Mouse (Mus musculus) hindbrain, embryonic 10.5 days (tissue): Measurements from ENCODE around the gene Dio1. TPM values are rescaled to one million over a fixed set of nuclear protein-coding genes. Genes with fewer than 3 reads are reported as not detected.

Experiments
- DNase-seq: peaks from one replicate; pipeline ENCODE4 v3.0.0-alpha.2; 2017; ENCODE audit warnings: low spot score
- H3K27ac ChIP-seq: fragments of 300-500 bp; sonication (generic); 2 replicates; pipeline ENCODE4 v1.5.1; 2016; ENCODE audit warnings: mild to moderate bottlenecking, moderate library complexity
- H3K27me3 ChIP-seq: fragments of 300-500 bp; sonication (generic); 2 replicates; pipeline ENCODE4 v1.6.1; 2016; ENCODE audit warnings: mild to moderate bottlenecking; ENCODE audit not compliant: poor library complexity, insufficient read depth, severe bottlenecking
- H3K36me3 ChIP-seq: fragments of 300-500 bp; sonication (generic); 2 replicates; pipeline ENCODE4 v1.6.1; 2016; ENCODE audit warnings: mild to moderate bottlenecking, moderate library complexity
- H3K4me1 ChIP-seq: fragments of 300-500 bp; sonication (generic); replicated peaks from 2 replicates; pipeline ENCODE4 v1.6.1; 2016; ENCODE audit warnings: mild to moderate bottlenecking
- H3K4me3 ChIP-seq: fragments of 300-500 bp; sonication (generic); 2 replicates; pipeline ENCODE4 v1.5.1; 2016; ENCODE audit warnings: mild to moderate bottlenecking, moderate library complexity
- H3K9me3 ChIP-seq: fragments of 300-500 bp; sonication (generic); 2 replicates; pipeline ENCODE4 v1.6.1; 2016; ENCODE audit warnings: mild to moderate bottlenecking, moderate library complexity
- WGBS: fragments of 180-500 bp; shearing (Covaris S2); methylation state at CpG from one replicate; pipeline ENCODE4 v1.1.7; 2016; 5-methylcytosine and 5-hydroxymethylcytosine counted together
- polyA plus RNA-seq: library from polyadenylated mRNA; unstranded; fragments of >200 nt; fragmentation: Nextera tagmentation; extraction: Ambion mirVana; gene quantifications from 2 replicates; pipeline ENCODE4 v1.2.1, GENCODE M21; 2016

Gene Dio1
- polyA plus RNA-seq: not detected in 2 replicates

DNA sequence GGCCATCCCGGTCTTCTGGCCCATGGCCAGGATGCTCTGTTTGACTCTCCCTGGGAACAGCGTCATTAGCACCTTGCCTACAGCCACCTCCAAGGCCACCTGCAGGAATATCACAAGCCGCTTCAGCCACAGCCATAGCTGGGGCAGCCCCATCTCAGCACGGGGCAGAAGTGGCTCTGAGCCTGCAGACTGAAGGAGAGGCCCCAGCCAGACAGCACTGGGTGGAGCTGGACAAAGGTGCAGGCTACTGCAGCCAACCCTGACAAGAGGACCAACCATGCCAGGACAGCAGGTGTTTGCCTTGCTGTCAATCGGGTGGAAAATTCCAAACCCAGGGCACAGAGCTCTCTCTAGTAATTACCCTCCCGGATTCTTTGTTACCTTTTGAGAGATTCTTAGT lies at the start of gene Dio1:
TSS of gene Dio1 (minus strand) at position 204 of the 400 bp plus-strand sequence.
- DNase-seq: no peak
- Histone ChIP-seq H3K36me3 (no peaks in the 10 kb centered on the region), H3K4me1 (0 out of 2 replicates have a peak, but pooled peaks cover 3% of the 10 kb centered on the region), H3K27me3 (no peaks in the 10 kb centered on the region), H3K27ac (no peak within 1 kb of the TSS), H3K9me3 (0 out of 2 replicates have a peak, but pooled peaks cover 3% of the 10 kb centered on the region), H3K4me3 (no peak within 1 kb of the TSS)
- WGBS: 71% methylated on average over 6 of the region's 6 CpGs

DNA sequence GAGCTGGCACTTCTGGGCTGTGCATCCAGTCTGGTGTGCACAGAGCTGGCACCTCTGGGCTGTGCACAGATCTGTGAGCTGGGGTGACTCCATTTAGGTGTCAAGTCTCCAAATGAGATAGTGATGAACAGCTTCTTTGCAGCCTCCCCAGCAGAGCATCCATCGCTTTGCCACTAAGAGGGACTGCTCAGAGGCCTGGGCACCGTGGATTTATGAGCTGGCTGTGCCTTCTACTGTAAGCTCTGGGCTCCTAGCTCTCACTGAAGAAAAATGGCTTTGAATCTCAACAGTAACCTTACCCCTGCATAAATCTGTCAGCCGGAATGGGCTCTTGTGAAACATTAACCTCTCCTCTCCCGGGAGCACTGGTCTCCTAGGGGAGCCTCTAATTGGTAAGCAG lies 47.6 kb upstream of the Dio1 start:
- no peaks in the 10 kb centered on the region for H3K27me3 ChIP-seq
- H3K9me3 ChIP-seq: no peaks in the 10 kb centered on the region
- H3K4me3 ChIP-seq: no peak overlapping the region
- no peak for DNase-seq
- H3K36me3 ChIP-seq: peaks cover 14% of the 10 kb centered on the region; the same call in 1 of the 2 replicates
- H3K4me1 ChIP-seq: 0 out of 2 replicates have a peak, but pooled peaks cover 4% of the 10 kb centered on the region
- no peak overlapping the region for H3K27ac ChIP-seq
- 58% methylated on average over 4 of the region's 4 CpGs for WGBS

DNA sequence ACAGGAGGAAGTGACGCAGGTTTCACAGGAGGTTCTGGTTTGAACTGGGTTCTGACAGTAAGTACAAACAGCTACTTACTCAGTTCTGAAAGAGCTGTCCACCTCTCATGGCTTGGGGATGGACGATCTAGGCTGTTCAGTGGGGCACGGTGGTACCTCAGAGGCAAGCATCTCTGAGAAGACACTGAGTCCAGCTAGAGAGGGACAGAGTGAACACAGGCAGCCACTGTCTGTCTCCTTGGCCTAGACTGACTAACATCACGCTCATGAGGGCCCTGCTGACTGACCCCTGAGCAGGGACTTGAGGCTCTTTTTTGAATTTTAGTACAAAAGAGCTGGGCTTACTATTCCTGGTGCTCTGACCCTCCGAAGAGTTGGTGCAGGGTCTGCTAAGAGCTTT lies 47.2 kb upstream of the Dio1 start:
- Histone ChIP-seq H3K4me1 (0 out of 2 replicates have a peak, but pooled peaks cover 4% of the 10 kb centered on the region), H3K27me3 (no peaks in the 10 kb centered on the region), H3K9me3 (no peaks in the 10 kb centered on the region), H3K27ac (no peak overlapping the region), H3K4me3 (no peak overlapping the region), H3K36me3 (peaks cover 13% of the 10 kb centered on the region; the same call in 1 of the 2 replicates)
- WGBS: 86% methylated on average over 5 of the region's 5 CpGs
- no peak for DNase-seq

DNA sequence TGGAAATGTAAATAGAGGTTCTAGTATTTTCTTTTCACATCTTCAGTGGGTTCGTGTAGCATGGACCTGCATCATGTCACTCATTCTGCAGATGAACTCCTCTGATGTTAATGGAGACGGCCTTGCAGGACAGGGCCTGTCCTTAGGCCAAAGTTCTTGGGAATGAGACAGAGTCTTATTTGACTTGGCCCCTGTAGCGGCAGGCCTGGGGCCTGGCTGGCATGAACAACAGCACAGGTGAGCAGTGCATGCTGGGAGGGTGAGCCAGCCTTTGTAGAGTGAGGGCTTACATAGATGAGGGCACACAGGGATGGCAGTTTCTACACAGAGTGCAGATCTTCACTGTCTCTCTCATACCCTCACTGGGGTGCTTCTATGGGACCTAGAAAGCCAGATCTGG lies 46.6 kb upstream of the Dio1 start:
- DNase-seq: no peak
- Histone ChIP-seq H3K27ac (no peak overlapping the region), H3K4me3 (no peak overlapping the region)

DNA sequence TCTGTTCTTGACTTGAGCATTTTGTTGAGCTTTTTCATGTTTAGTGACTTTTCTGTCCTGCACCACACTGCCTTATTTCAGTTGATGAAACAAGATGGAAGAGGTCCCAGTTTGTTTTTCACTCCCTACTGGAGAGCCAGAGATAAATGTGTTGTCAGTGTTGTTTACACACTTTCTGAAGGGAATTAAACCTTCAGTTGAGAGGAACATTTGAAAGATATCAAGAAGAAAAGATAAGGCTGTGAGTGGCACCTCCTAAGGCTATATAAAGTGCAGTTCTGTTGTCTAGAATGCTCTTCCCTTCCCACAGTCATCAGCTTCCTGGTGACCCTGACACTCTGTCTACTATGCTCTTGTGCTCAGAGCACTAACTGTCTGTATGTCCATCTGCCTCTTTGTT lies 44.4 kb upstream of the Dio1 start:
- H3K36me3 ChIP-seq: peaks cover 16% of the 10 kb centered on the region; the same call in 1 of the 2 replicates
- peaks cover 11% of the 10 kb centered on the region; the same call in 1 of the 2 replicates for H3K4me1 ChIP-seq
- H3K9me3 ChIP-seq: no peaks in the 10 kb centered on the region
- H3K27ac ChIP-seq: no peak overlapping the region
- H3K4me3 ChIP-seq: no peak overlapping the region
- H3K27me3 ChIP-seq: no peaks in the 10 kb centered on the region
- no peak for DNase-seq

More for the DNA sequence above, 46.6 kb upstream of the Dio1 start:
- Histone ChIP-seq H3K4me1 (peaks cover 7% of the 10 kb centered on the region; the same call in 1 of the 2 replicates), H3K27me3 (no peaks in the 10 kb centered on the region), H3K9me3 (no peaks in the 10 kb centered on the region), H3K36me3 (peaks cover 12% of the 10 kb centered on the region; the same call in 1 of the 2 replicates)
- WGBS: 85% methylated on average over 3 of the region's 3 CpGs

DNA sequence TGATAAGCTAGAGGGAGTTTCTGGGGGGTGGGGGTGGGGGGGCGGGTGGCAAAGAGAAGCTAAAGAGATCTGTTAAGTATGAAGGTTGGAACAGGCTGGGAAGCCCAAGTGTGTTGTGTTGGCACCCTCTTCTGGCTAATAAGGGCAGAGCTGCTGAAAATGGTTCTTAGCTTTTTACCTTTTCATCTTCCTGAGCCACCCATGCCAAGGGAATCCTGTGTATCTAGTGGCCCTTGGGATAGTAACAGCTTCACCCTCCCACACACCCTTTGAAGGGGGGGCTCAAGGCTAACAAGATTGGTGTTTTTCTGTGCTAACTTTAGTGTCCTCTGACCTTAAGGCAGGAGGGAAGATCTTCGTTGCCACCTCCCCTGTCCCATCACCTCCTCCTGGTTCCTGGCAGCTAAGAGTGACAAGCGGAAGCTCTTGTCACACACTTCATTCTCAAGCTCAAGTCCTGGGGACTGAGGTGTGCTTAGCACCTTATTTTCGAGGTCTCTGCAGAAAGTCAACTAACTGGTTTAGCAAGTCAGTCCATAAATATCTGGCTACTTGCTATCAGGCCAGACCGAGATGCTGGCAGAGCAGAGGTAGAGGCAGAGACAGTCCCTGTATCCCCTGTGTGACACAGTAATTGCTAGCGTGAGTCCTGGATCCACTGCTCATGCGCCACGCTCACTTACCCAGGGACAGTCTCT lies 42.5 kb upstream of the Dio1 start:
- 67% methylated on average over 8 of the region's 8 CpGs for WGBS
- H3K27me3 ChIP-seq: no peaks in the 10 kb centered on the region

DNA sequence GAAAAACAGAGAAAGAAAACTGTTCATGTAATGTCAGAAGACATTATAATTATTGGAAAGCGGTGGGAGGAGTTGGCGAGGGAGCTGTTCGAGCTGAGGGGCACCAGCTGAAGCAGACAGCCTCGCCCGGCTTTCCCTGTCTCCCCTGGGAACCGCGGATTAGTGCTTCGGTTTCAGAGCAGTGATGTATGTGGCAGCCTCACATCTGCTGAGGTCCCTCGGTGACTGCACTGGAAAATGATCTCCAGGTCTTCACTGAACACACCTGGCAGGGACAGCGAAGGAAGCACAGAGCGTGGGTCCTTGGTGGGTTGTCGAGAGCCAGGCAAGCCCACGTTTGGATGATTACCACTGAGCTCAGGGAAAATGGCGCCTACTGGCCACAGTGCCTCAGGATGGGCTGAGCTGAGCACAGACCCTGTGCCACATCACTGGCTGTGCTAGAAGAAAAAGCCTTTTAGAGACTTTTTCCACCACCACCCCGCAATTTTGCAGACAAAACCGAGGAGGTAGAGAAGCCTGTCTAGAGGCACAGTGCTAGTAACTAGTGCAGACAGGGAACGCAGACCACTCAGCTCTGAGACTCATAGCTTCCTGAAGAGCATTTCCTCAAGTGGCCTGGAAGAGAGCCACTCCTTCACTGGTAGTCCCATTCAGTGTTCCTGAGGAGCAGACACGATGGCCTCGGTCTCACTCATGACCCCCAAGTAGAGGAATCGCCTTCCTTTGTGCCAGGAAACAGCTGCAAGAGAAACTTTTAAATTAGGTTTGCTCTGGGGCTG lies 41.8 kb upstream of the Dio1 start:
- no peaks in the 10 kb centered on the region for H3K9me3 ChIP-seq
- H3K36me3 ChIP-seq: peaks cover 24% of the 10 kb centered on the region; the same call in 1 of the 2 replicates
- no peak for DNase-seq
- H3K4me1 ChIP-seq: peaks cover 8% of the 10 kb centered on the region; the same call in 1 of the 2 replicates
- no peaks in the 10 kb centered on the region for H3K27me3 ChIP-seq
- 78% methylated on average over 20 of the region's 20 CpGs for WGBS
- H3K4me3 ChIP-seq: no peak overlapping the region
- 0 out of 2 replicates have a peak overlapping the region, but pooled peaks have one; percentile 0 for H3K27ac ChIP-seq

More for the DNA sequence above, 42.5 kb upstream of the Dio1 start:
- H3K9me3 ChIP-seq: no peaks in the 10 kb centered on the region
- peak; percentile 32 for DNase-seq
- H3K36me3 ChIP-seq: peaks cover 22% of the 10 kb centered on the region; the same call in 1 of the 2 replicates
- no peak overlapping the region for H3K4me3 ChIP-seq
- 0 out of 2 replicates have a peak overlapping the region, but pooled peaks have one; percentile 0 for H3K27ac ChIP-seq
- H3K4me1 ChIP-seq: peaks cover 10% of the 10 kb centered on the region; the same call in 1 of the 2 replicates

DNA sequence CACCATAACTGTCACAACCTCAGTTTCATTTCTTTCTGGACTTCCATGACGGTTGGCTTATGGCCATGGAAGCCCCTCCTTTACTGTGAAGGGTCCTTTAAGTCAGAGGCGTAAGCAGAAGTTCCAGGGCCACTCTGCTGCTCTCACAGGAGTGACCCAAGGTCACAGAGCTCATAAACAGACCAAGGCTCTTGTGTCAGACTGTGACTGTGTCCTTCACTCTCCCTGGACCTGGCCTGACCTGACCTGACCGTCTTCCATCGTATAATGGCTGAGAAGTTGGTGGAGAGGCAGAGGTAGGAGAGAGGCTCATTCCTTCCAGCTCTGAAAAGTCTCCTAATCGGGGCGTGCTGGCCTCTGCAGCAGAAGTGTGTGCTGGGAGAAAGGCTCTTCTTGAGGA lies 40.3 kb upstream of the Dio1 start:
- WGBS: 75% methylated on average over 6 of the region's 6 CpGs
- H3K9me3 ChIP-seq: no peaks in the 10 kb centered on the region
- peaks cover 24% of the 10 kb centered on the region; the same call in 1 of the 2 replicates for H3K36me3 ChIP-seq
- no peak overlapping the region for H3K27ac ChIP-seq
- H3K27me3 ChIP-seq: no peaks in the 10 kb centered on the region
- peaks cover 8% of the 10 kb centered on the region; the same call in 1 of the 2 replicates for H3K4me1 ChIP-seq
- H3K4me3 ChIP-seq: no peak overlapping the region
- DNase-seq: no peak

DNA sequence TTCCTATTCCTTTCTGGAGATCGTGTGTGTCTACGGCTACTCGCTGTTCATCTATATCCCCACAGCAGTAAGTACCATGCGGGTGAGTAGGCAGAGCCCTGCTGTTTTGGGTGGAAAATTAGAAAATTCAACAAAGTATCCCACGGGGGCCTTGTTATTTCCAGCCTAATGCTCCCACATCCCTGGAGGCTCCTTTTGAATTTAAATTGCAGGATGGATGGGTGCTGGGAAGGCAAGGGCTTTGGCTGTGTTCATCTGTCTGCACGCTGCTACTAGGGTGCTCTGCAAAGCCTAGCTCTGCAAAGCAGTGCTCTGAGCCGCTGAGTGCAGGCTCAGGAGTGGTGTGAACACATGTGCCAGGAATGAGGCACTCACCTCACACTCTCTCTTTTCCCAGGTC lies 37.6 kb upstream of the Dio1 start:
- no peak for DNase-seq
- H3K27ac ChIP-seq: no peak overlapping the region
- no peaks in the 10 kb centered on the region for H3K27me3 ChIP-seq
- H3K4me3 ChIP-seq: no peak overlapping the region
- WGBS: 83% methylated on average over 7 of the region's 7 CpGs
- peaks cover 12% of the 10 kb centered on the region; the same call in 1 of the 2 replicates for H3K4me1 ChIP-seq
- H3K36me3 ChIP-seq: 0 out of 2 replicates have a peak, but pooled peaks cover 16% of the 10 kb centered on the region
- no peaks in the 10 kb centered on the region for H3K9me3 ChIP-seq

DNA sequence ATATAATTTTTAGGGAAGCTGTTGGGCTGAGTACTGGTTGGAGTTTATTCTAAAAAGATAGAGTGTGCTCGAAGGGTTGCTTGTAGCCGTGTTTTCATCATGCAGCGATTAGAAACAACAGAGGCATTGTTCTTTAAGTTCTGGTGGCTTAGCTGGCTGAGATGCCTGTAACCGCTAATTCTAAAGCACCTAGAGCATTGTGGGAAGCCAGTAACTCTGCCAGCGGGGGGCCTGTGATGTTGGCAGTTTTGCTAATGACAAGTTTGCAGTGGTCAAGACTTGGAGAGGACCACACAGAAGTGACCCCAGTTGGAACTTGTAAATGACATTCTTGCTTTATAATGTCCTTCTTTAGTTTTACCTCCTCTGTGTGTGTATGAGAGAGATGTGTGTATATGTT lies 34.4 kb upstream of the Dio1 start:
- Histone ChIP-seq H3K27ac (no peak overlapping the region), H3K36me3 (0 out of 2 replicates have a peak, but pooled peaks cover 15% of the 10 kb centered on the region), H3K4me3 (no peak overlapping the region), H3K27me3 (no peaks in the 10 kb centered on the region), H3K4me1 (0 out of 2 replicates have a peak, but pooled peaks cover 5% of the 10 kb centered on the region), H3K9me3 (no peaks in the 10 kb centered on the region)
- 57% methylated on average over 5 of the region's 5 CpGs for WGBS
- DNase-seq: no peak

DNA sequence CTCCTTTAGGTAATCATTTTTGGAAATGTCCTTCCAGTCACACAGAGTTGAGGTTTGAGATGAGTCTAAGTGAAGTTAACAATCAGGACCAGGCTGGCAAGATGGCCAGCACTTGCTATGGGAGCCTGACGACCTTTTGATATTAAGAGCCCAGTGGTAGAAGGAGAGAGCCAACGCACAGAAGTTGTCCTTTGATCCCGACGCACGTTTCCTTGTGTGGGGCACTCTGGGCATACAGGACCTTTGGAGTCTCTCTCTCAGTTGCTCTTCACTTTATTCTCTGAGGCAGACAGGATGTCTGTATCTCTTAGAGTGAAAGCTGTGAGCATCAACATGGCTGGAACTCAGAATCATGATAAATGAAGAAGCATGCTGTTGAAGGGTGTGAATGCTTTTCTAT lies 30.5 kb upstream of the Dio1 start:
- WGBS: 88% methylated on average over 5 of the region's 5 CpGs
- Histone ChIP-seq H3K27ac (no peak overlapping the region), H3K36me3 (0 out of 2 replicates have a peak, but pooled peaks cover 7% of the 10 kb centered on the region), H3K4me1 (0 out of 2 replicates have a peak, but pooled peaks cover 5% of the 10 kb centered on the region), H3K9me3 (no peaks in the 10 kb centered on the region), H3K4me3 (no peak overlapping the region), H3K27me3 (no peaks in the 10 kb centered on the region)
- no peak for DNase-seq

DNA sequence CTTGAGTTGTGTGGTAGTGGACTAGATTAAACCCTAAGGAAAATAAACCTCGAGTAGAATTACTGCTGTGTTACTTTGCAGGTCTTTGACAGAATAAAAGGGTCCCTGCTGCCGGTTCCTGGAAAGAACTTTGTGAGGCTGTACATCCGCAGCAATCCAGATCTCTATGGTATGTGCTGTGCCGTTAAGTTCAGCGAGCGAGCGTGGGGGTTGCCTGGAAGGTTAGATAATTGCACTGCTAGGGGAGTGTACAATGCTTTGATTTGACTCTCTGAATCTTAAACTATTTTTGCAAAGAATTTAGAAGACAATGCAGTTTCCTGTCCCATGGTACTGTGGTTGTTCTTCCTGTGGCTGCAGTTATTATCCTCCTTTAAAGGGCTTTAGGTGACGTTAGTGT lies 29.4 kb upstream of the Dio1 start:
- DNase-seq: no peak
- 0 out of 2 replicates have a peak, but pooled peaks cover 4% of the 10 kb centered on the region for H3K4me1 ChIP-seq
- 0 out of 2 replicates have a peak, but pooled peaks cover 7% of the 10 kb centered on the region for H3K36me3 ChIP-seq
- 85% methylated on average over 8 of the region's 8 CpGs for WGBS
- no peaks in the 10 kb centered on the region for H3K27me3 ChIP-seq
- H3K9me3 ChIP-seq: no peaks in the 10 kb centered on the region
- no peak overlapping the region for H3K4me3 ChIP-seq
- no peak overlapping the region for H3K27ac ChIP-seq
